Mouse (Mus musculus): ENCODE results near the gene Gm21958.

- TF ChIP-seq CTCF (IDR thresholded peaks at IDR 0.05 in 2 of 3, conservative IDR thresholded peaks at IDR 0.05 in 1 of 3; ENCODE audit: control insufficient read depth in 1 of 3, insufficient read depth in 1 of 3, low read depth in 2 of 3, low read length in 3 of 3, poor library complexity in 1 of 3, severe bottlenecking in 1 of 3) (peak; percentile 13 to 80 (median 17); a peak in 3 of 6 replicates), GATA1 (IDR thresholded peaks at IDR 0.05; ENCODE audit: low read depth, low read length) (peak; percentile 44; the same call in 1 of the 2 replicates), MAX (IDR thresholded peaks at IDR 0.05; ENCODE audit: low read length) (no peak), EP300 (IDR thresholded peaks at IDR 0.05; ENCODE audit: low read depth in 1 of 2, low read length in 2 of 2) (no peak), USF1 (IDR thresholded peaks at IDR 0.05; ENCODE audit: low read depth, low read length) (no peak), MEF2A (IDR thresholded peaks at IDR 0.05; ENCODE audit: extremely low read depth, insufficient replicate concordance, low read depth, low read length, poor library complexity, severe bottlenecking) (no peak), SIN3A (IDR thresholded peaks at IDR 0.05; ENCODE audit: low read length) (0 out of 2 replicates have a peak, but pooled peaks have one; percentile 27), ELF1 (IDR thresholded peaks at IDR 0.05; ENCODE audit: low read depth, low read length) (no peak), POLR2AphosphoS5 (IDR thresholded peaks at IDR 0.05; ENCODE audit: borderline replicate concordance, low read depth, low read length) (no peak), BHLHE40 (IDR thresholded peaks at IDR 0.05; ENCODE audit: borderline replicate concordance, low read depth, low read length) (no peak), POLR2A (IDR thresholded peaks at IDR 0.05; ENCODE audit: control insufficient read depth in 1 of 2, insufficient read depth in 1 of 2, low read depth in 1 of 2, low read length in 2 of 2, poor library complexity in 1 of 2) (no peak)
Observed at GRCm38 (mm10) chr3:54689091-54689490, 25.1 kb downstream of the Gm21958 start.

Measured in MEL (cell line).